Mouse (Mus musculus): ENCODE data around the gene Pigz. TPM values are rescaled to one million over a fixed set of nuclear protein-coding genes. Genes with fewer than 3 reads are reported as not detected.

Gene Pigz
- total and polyA plus RNA-seq, 3 experiments, result 1.7 to 2.9 (median 2.3) TPM

- H3K9ac ChIP-seq (ENCODE audit: low read depth, low read length), result no peak overlapping the region
- no peaks in the 10 kb centered on the region for H3K4me1 ChIP-seq (ENCODE audit: control insufficient read depth, insufficient read depth, low read length)
- intact Hi-C loops (cut with DNase I), result no loop called here
- H3K36me3 ChIP-seq (ENCODE audit: control insufficient read depth, insufficient read depth, low read length), result no peaks in the 10 kb centered on the region
- 83% methylated on average over 18 of the region's 18 CpGs for WGBS
- DNase-seq, result no peak
- no peak overlapping the region for H3K27ac ChIP-seq
- H3K79me2 ChIP-seq (replicated peaks; ENCODE audit: control insufficient read depth, insufficient read depth, low read length), result no peaks in the 10 kb centered on the region
- H3K4me3 ChIP-seq, result no peak overlapping the region
- no peaks in the 10 kb centered on the region for H3K27me3 ChIP-seq (ENCODE audit: control insufficient read depth, insufficient read depth, low read length)
- TF ChIP-seq CTCF (IDR thresholded peaks at IDR 0.05), result no peak
These were observed 34.9 kb upstream of the Pigz start for GRCm38 (mm10) chr16:31898546-31899326.

DNA sequence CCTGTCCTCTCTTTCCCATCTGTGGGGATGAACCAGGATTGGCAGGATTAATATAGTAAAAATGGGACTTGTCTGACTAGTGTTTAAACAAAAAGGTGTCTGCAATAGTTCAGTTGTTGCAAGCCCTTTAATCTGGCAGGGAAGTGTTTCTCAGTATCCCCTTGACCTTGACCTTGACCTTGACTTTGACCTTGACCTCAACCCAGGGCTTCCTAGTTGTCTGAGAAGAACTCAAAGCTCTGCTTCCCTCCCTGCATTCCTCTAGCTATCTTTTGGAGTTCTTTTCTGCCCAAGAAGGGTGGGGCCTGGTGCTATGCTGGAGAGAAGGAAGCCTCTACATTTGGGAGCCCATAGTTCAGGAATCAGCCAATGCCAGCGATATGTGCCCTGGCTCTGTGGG is 31.8 kb upstream of the Pigz start:
- H3K9ac ChIP-seq (ENCODE audit: low read depth, low read length), result no peak overlapping the region
- intact Hi-C loops (cut with DNase I), result no loop called here
- WGBS, result 90% methylated on average over 1 of the region's 1 CpGs
- H3K4me1 ChIP-seq (ENCODE audit: control insufficient read depth, insufficient read depth, low read length), result peaks cover 1% of the 10 kb centered on the region; the same call in 1 of the 2 replicates
- DNase-seq, result no peak
- no peak overlapping the region for H3K4me3 ChIP-seq
- H3K79me2 ChIP-seq (replicated peaks; ENCODE audit: control insufficient read depth, insufficient read depth, low read length), result no peaks in the 10 kb centered on the region
- H3K27me3 ChIP-seq (ENCODE audit: control insufficient read depth, insufficient read depth, low read length), result no peaks in the 10 kb centered on the region
- TF ChIP-seq CTCF (IDR thresholded peaks at IDR 0.05) (no peak), EP300 (IDR thresholded peaks at IDR 0.05; ENCODE audit: insufficient read depth, low read depth, low read length) (no peak), POLR2A (IDR thresholded peaks at IDR 0.05; ENCODE audit: insufficient read depth, low read depth, low read length) (no peak)
- no peak overlapping the region for H3K27ac ChIP-seq
- no peaks in the 10 kb centered on the region for H3K36me3 ChIP-seq (ENCODE audit: control insufficient read depth, insufficient read depth, low read length)

- Histone ChIP-seq H3K4me1 (ENCODE audit: control insufficient read depth, insufficient read depth, low read length) (peaks cover 1% of the 10 kb centered on the region; the same call in 1 of the 2 replicates), H3K27me3 (ENCODE audit: control insufficient read depth, insufficient read depth, low read length) (no peaks in the 10 kb centered on the region), H3K4me3 (no peak overlapping the region), H3K9ac (ENCODE audit: low read depth, low read length) (no peak overlapping the region), H3K27ac (no peak overlapping the region), H3K36me3 (ENCODE audit: control insufficient read depth, insufficient read depth, low read length) (no peaks in the 10 kb centered on the region), H3K79me2 (replicated peaks; ENCODE audit: control insufficient read depth, insufficient read depth, low read length) (no peaks in the 10 kb centered on the region)
- 85% methylated on average over 8 of the region's 8 CpGs for WGBS
- DNase-seq, result no peak
- TF ChIP-seq POLR2A (IDR thresholded peaks at IDR 0.05; ENCODE audit: insufficient read depth, low read depth, low read length) (no peak), CTCF (IDR thresholded peaks at IDR 0.05) (no peak), EP300 (IDR thresholded peaks at IDR 0.05; ENCODE audit: insufficient read depth, low read depth, low read length) (no peak)
- intact Hi-C loops (cut with DNase I), result no loop called here
These were observed 30.4 kb upstream of the Pigz start for GRCm38 (mm10) chr16:31903239-31903638.

- intact Hi-C loops (cut with DNase I), result no loop called here
- 64% methylated on average over 4 of the region's 4 CpGs for WGBS
- TF ChIP-seq EP300 (IDR thresholded peaks at IDR 0.05; ENCODE audit: insufficient read depth, low read depth, low read length) (no peak), POLR2A (IDR thresholded peaks at IDR 0.05; ENCODE audit: insufficient read depth, low read depth, low read length) (no peak), CTCF (IDR thresholded peaks at IDR 0.05) (peak; percentile 46)
- Histone ChIP-seq H3K36me3 (ENCODE audit: control insufficient read depth, insufficient read depth, low read length) (no peaks in the 10 kb centered on the region), H3K4me3 (no peak overlapping the region), H3K4me1 (ENCODE audit: control insufficient read depth, insufficient read depth, low read length) (peaks cover 1% of the 10 kb centered on the region; the same call in 1 of the 2 replicates), H3K27me3 (ENCODE audit: control insufficient read depth, insufficient read depth, low read length) (no peaks in the 10 kb centered on the region), H3K27ac (no peak overlapping the region), H3K9ac (ENCODE audit: low read depth, low read length) (no peak overlapping the region), H3K79me2 (replicated peaks; ENCODE audit: control insufficient read depth, insufficient read depth, low read length) (no peaks in the 10 kb centered on the region)
- DNase-seq, result no peak
These were observed 28.3 kb upstream of the Pigz start for GRCm38 (mm10) chr16:31905331-31905730.

GRCm38 (mm10) chr16:31905891-31906825 is 27.5 kb upstream of the Pigz start:
- peaks cover 1% of the 10 kb centered on the region; the same call in 1 of the 2 replicates for H3K4me1 ChIP-seq (ENCODE audit: control insufficient read depth, insufficient read depth, low read length)
- 25% methylated on average over 20 of the region's 20 CpGs for WGBS
- no peaks in the 10 kb centered on the region for H3K79me2 ChIP-seq (replicated peaks; ENCODE audit: control insufficient read depth, insufficient read depth, low read length)
- H3K4me3 ChIP-seq, result no peak overlapping the region
- intact Hi-C loops (cut with DNase I), result no loop called here
- no peaks in the 10 kb centered on the region for H3K27me3 ChIP-seq (ENCODE audit: control insufficient read depth, insufficient read depth, low read length)
- TF ChIP-seq CTCF (IDR thresholded peaks at IDR 0.05) (no peak), POLR2A (IDR thresholded peaks at IDR 0.05; ENCODE audit: insufficient read depth, low read depth, low read length) (no peak), EP300 (IDR thresholded peaks at IDR 0.05; ENCODE audit: insufficient read depth, low read depth, low read length) (no peak)
- no peak overlapping the region for H3K27ac ChIP-seq
- no peak for DNase-seq
- no peaks in the 10 kb centered on the region for H3K36me3 ChIP-seq (ENCODE audit: control insufficient read depth, insufficient read depth, low read length)
- no peak overlapping the region for H3K9ac ChIP-seq (ENCODE audit: low read depth, low read length)

All from heart, adult 2 months (tissue).